Mouse (Mus musculus) hindbrain, postnatal 0 days (tissue): Measurements from ENCODE around the gene Slc8a1. TPM values are rescaled to one million over a fixed set of nuclear protein-coding genes. Genes with fewer than 3 reads are reported as not detected.

Source experiments
- ATAC-seq: fragments of 200-750 bp; cut with Nextera tagmentation; 2 replicates; pipeline ENCODE4 v1.8.0; 2017; ENCODE audit warnings: mild to moderate bottlenecking, moderate TSS enrichment, moderate library complexity
- DNase-seq: peaks from one replicate; pipeline ENCODE4 v3.0.0-alpha.2; 2015; ENCODE audit warnings: low spot score
- H3K27ac ChIP-seq: fragments of 300-500 bp; sonication (generic); 2 replicates; pipeline ENCODE4 v1.5.1; 2014; ENCODE audit warnings: mild to moderate bottlenecking
- H3K27me3 ChIP-seq: fragments of 300-500 bp; sonication (generic); 2 replicates; pipeline ENCODE4 v1.6.1; 2014; ENCODE audit warnings: low read length, mixed read lengths; ENCODE audit not compliant: insufficient read depth
- H3K36me3 ChIP-seq: fragments of 300-500 bp; sonication (generic); 2 replicates; pipeline ENCODE4 v1.6.1; 2014; ENCODE audit warnings: low read length, mixed read lengths; ENCODE audit not compliant: insufficient read depth
- H3K4me1 ChIP-seq: fragments of 300-500 bp; sonication (generic); 2 replicates; pipeline ENCODE4 v1.6.1; 2014; ENCODE audit warnings: antibody characterized with exemption, low read length, mixed read lengths; ENCODE audit not compliant: insufficient read depth
- H3K4me2 ChIP-seq: fragments of 300-500 bp; sonication (generic); 2 replicates; pipeline ENCODE4 v1.6.1; 2014; ENCODE audit warnings: low read depth, mild to moderate bottlenecking, low read length, moderate library complexity, mixed read lengths
- H3K4me3 ChIP-seq: fragments of 300-500 bp; sonication (generic); 2 replicates; pipeline ENCODE4 v1.5.1; 2014; ENCODE audit warnings: low read length
- H3K9ac ChIP-seq: fragments of 300-500 bp; sonication (generic); replicated peaks from 2 replicates; pipeline ENCODE4 v1.6.1; 2014; ENCODE audit warnings: mild to moderate bottlenecking, low read length, moderate library complexity, mixed read lengths
- H3K9me3 ChIP-seq: fragments of 300-500 bp; sonication (generic); 2 replicates; pipeline ENCODE4 v1.6.1; 2016; ENCODE audit warnings: low read length, mixed read lengths
- CTCF ChIP-seq: IDR thresholded peaks from 2 replicates; pipeline ENCODE4 v1.5.1; 2016; ENCODE audit warnings: antibody characterized with exemption, control low read depth, low read depth
- WGBS: fragments of 180-500 bp; shearing (Covaris S2); extraction: QIAGEN DNeasy Blood & Tissue Kit; methylation state at CpG from one replicate; pipeline ENCODE4 v1.1.7; 2014; 5-methylcytosine and 5-hydroxymethylcytosine counted together
- polyA plus RNA-seq: library from polyadenylated mRNA; unstranded; fragments of >200 nt; fragmentation: Nextera tagmentation; extraction: Ambion mirVana; gene quantifications from 2 replicates; pipeline ENCODE4 v1.2.1, GENCODE M21; 2015
- total RNA-seq: library from RNA; depleted of rRNA; stranded (reverse); fragments of >200 nt; gene quantifications from 2 replicates; pipeline ENCODE4 v1.2.3, GENCODE M21; 2014

Slc8a1 gene
- total and polyA plus RNA-seq, 2 experiments from 2014 or later, result 21.3 to 121 TPM

GRCm38 (mm10) chr17:81386118-81386517 lies 352.1 kb downstream of the Slc8a1 start:
- Histone ChIP-seq H3K36me3 (no peaks in the 10 kb centered on the region; the same call in 1 of the 2 replicates), H3K27me3 (no peaks in the 10 kb centered on the region), H3K4me3 (no peak overlapping the region), H3K9me3 (no peaks in the 10 kb centered on the region), H3K4me1 (no peaks in the 10 kb centered on the region), H3K9ac (no peak overlapping the region), H3K4me2 (no peak overlapping the region), H3K27ac (no peak overlapping the region)
- no peak for TF ChIP-seq CTCF
- no peak for DNase-seq
- 84% methylated on average over 2 of the region's 2 CpGs for WGBS
- no peak for ATAC-seq

- H3K9ac ChIP-seq, result no peak overlapping the region
- ATAC-seq, result no peak
- H3K4me2 ChIP-seq, result no peak overlapping the region
- no peaks in the 10 kb centered on the region for H3K4me1 ChIP-seq
- H3K4me3 ChIP-seq, result no peak overlapping the region
- no peaks in the 10 kb centered on the region for H3K9me3 ChIP-seq
- no peaks in the 10 kb centered on the region; the same call in 1 of the 2 replicates for H3K36me3 ChIP-seq
- 88% methylated on average over 5 of the region's 5 CpGs for WGBS
- no peak overlapping the region for H3K27ac ChIP-seq
- DNase-seq, result no peak
- H3K27me3 ChIP-seq, result no peaks in the 10 kb centered on the region
- TF ChIP-seq CTCF, result no peak
Observed at GRCm38 (mm10) chr17:81385476-81385875, 352.7 kb downstream of the Slc8a1 start.

GRCm38 (mm10) chr17:81383461-81383860 lies 354.7 kb downstream of the Slc8a1 start:
- Histone ChIP-seq H3K9me3 (no peaks in the 10 kb centered on the region), H3K4me3 (no peak overlapping the region), H3K4me2 (no peak overlapping the region), H3K9ac (no peak overlapping the region), H3K27ac (no peak overlapping the region), H3K36me3 (no peaks in the 10 kb centered on the region; the same call in 1 of the 2 replicates), H3K4me1 (no peaks in the 10 kb centered on the region), H3K27me3 (no peaks in the 10 kb centered on the region)
- ATAC-seq (no peak), DNase-seq (no peak)
- TF ChIP-seq CTCF, result no peak
- WGBS, result 85% methylated on average over 4 of the region's 4 CpGs

- ATAC-seq (no peak), DNase-seq (no peak)
- TF ChIP-seq CTCF, result no peak
- Histone ChIP-seq H3K9me3 (no peaks in the 10 kb centered on the region), H3K27ac (no peak overlapping the region), H3K36me3 (no peaks in the 10 kb centered on the region), H3K27me3 (no peaks in the 10 kb centered on the region), H3K4me1 (no peaks in the 10 kb centered on the region), H3K9ac (no peak overlapping the region), H3K4me3 (no peak overlapping the region), H3K4me2 (no peak overlapping the region)
- 84% methylated on average over 7 of the region's 7 CpGs for WGBS
Observed at GRCm38 (mm10) chr17:81378436-81378835, 359.7 kb downstream of the Slc8a1 start.

- H3K9ac ChIP-seq, result no peak overlapping the region
- DNase-seq (no peak), ATAC-seq (no peak)
- no peaks in the 10 kb centered on the region for H3K27me3 ChIP-seq
- no peaks in the 10 kb centered on the region for H3K36me3 ChIP-seq
- H3K27ac ChIP-seq, result no peak overlapping the region
- H3K4me1 ChIP-seq, result no peaks in the 10 kb centered on the region
- TF ChIP-seq CTCF, result no peak
- H3K4me2 ChIP-seq, result no peak overlapping the region
- H3K4me3 ChIP-seq, result no peak overlapping the region
- 46% methylated on average over 5 of the region's 5 CpGs for WGBS
- no peaks in the 10 kb centered on the region for H3K9me3 ChIP-seq
Observed at GRCm38 (mm10) chr17:81377757-81378299, 360.3 kb downstream of the Slc8a1 start.

- DNase-seq, result no peak
- no peak overlapping the region for H3K4me2 ChIP-seq
- H3K4me3 ChIP-seq, result no peak overlapping the region
- WGBS, result 23% methylated on average over 1 of the region's 1 CpGs
- no peak for TF ChIP-seq CTCF
- no peaks in the 10 kb centered on the region for H3K9me3 ChIP-seq
- H3K4me1 ChIP-seq, result no peaks in the 10 kb centered on the region
- no peaks in the 10 kb centered on the region for H3K36me3 ChIP-seq
- ATAC-seq, result no peak
- H3K9ac ChIP-seq, result no peak overlapping the region
- H3K27me3 ChIP-seq, result no peaks in the 10 kb centered on the region
- H3K27ac ChIP-seq, result no peak overlapping the region
Observed at GRCm38 (mm10) chr17:81377195-81377594, 361.0 kb downstream of the Slc8a1 start.

GRCm38 (mm10) chr17:81375901-81376300 lies 362.3 kb downstream of the Slc8a1 start:
- H3K4me3 ChIP-seq, result no peak overlapping the region
- ATAC-seq (no peak), DNase-seq (no peak)
- no peak overlapping the region for H3K27ac ChIP-seq
- H3K4me1 ChIP-seq, result no peaks in the 10 kb centered on the region
- H3K9ac ChIP-seq, result no peak overlapping the region
- TF ChIP-seq CTCF, result no peak
- no peaks in the 10 kb centered on the region for H3K36me3 ChIP-seq
- WGBS, result 81% methylated on average over 6 of the region's 6 CpGs
- no peaks in the 10 kb centered on the region for H3K27me3 ChIP-seq
- no peaks in the 10 kb centered on the region for H3K9me3 ChIP-seq
- no peak overlapping the region for H3K4me2 ChIP-seq
